Mouse (Mus musculus): ENCODE measurements around the gene Gm3099. TPM values are rescaled to one million over a fixed set of nuclear protein-coding genes. Genes with fewer than 3 reads are reported as not detected.

The Gm3099 gene
- total RNA-seq (2023) = not detected

GRCm38 (mm10) chr14:3998094-3998493 is at the start of gene Gm3099:
TSS of gene Gm3099 (plus strand) at chr14:3998394.

GRCm38 (mm10) chr14:3963247-3963646 is 34.9 kb upstream of the Gm3099 start, which contains the start of gene Gm3095:
TSS of gene Gm3095 (plus strand) at chr14:3963547.

GRCm38 (mm10) chr14:4023641-4024040 is 25.4 kb downstream of the Gm3099 start, which contains the start of gene Gm5796:
TSS of gene Gm5796 (plus strand) at chr14:4023941.

Other genes starting within 250 kb of the Gm3099 start
- gene Gm3002, start 188.3 kb upstream of the Gm3099 start, total RNA-seq (2023) = not detected
- not detected for gene Gm3033, start 152.1 kb upstream of the Gm3099 start, total RNA-seq (2023)
- gene Gm2916, start 114.2 kb upstream of the Gm3099 start, total RNA-seq (2023) = not detected
- gene Gm3029, start 66.6 kb upstream of the Gm3099 start, total RNA-seq (2023) = not detected
- gene Gm3095, start 34.8 kb upstream of the Gm3099 start, total RNA-seq (2023) = not detected
- gene Gm5796, start 25.5 kb downstream of the Gm3099 start, total RNA-seq (2023) = not detected
- gene Gm3115, start 85.7 kb downstream of the Gm3099 start, total RNA-seq (2023) = not detected
- not detected for gene Gm8108, start 112.1 kb downstream of the Gm3099 start, total RNA-seq (2023)
- gene Gm3127, start 166.6 kb downstream of the Gm3099 start, total RNA-seq (2023) = not detected
- not detected for gene Gm2974, start 184.2 kb downstream of the Gm3099 start, total RNA-seq (2023)

Measured in CD8-positive naive resting alpha-beta T cell, adult 57 days (primary cell).